Mouse (Mus musculus) lung, postnatal 14 days (tissue): ENCODE measurements at regions not wholly inside any gene's neighbourhood (a gene's known extent, or its start where the extent isn't known, plus 50 kb on each side); places are given as distances from the start of the nearest gene placed in this dataset.

ENCODE experiments used
- DNase-seq: peaks from one replicate; pipeline ENCODE4 v3.0.0; 2021

GRCm38 (mm10) chr14:72219523-72219922 lies 272.1 kb downstream of the Gm9195 start:
- DNase-seq: no peak

GRCm38 (mm10) chr14:72200307-72200706 lies 291.3 kb downstream of the Gm9195 start:
- no peak for DNase-seq

GRCm38 (mm10) chr14:72199900-72200299 lies 291.7 kb downstream of the Gm9195 start:
- no peak for DNase-seq

- DNase-seq: no peak
These were observed 293.7 kb downstream of the Gm9195 start for GRCm38 (mm10) chr14:72197972-72198371.

GRCm38 (mm10) chr14:72187329-72187984 lies 304.2 kb downstream of the Gm9195 start:
- peak; percentile 4 for DNase-seq

- DNase-seq: no peak
These were observed 315.9 kb downstream of the Gm9195 start for GRCm38 (mm10) chr14:72175751-72176150.

GRCm38 (mm10) chr14:72172549-72173405 lies 318.9 kb downstream of the Gm9195 start:
- no peak for DNase-seq

GRCm38 (mm10) chr14:72171777-72172176 lies 319.9 kb downstream of the Gm9195 start:
- DNase-seq: no peak

GRCm38 (mm10) chr14:72158537-72159323 lies 332.9 kb downstream of the Gm9195 start:
- peak; percentile 29 for DNase-seq

- no peak for DNase-seq
These were observed 336.3 kb downstream of the Gm9195 start for GRCm38 (mm10) chr14:72155197-72155907.

- no peak for DNase-seq
These were observed 340.0 kb downstream of the Gm9195 start for GRCm38 (mm10) chr14:72151676-72152075.

- DNase-seq: no peak
These were observed 342.2 kb downstream of the Gm9195 start for GRCm38 (mm10) chr14:72149463-72149862.

GRCm38 (mm10) chr14:72148886-72149285 lies 342.8 kb downstream of the Gm9195 start:
- DNase-seq: no peak

GRCm38 (mm10) chr14:72146381-72146780 lies 345.3 kb downstream of the Gm9195 start:
- no peak for DNase-seq

- DNase-seq: no peak
These were observed 348.7 kb downstream of the Gm9195 start for GRCm38 (mm10) chr14:72142883-72143487.

- DNase-seq: no peak
These were observed 350.5 kb downstream of the Gm9195 start for GRCm38 (mm10) chr14:72141136-72141535.

- no peak for DNase-seq
These were observed 361.5 kb downstream of the Gm9195 start for GRCm38 (mm10) chr14:72130149-72130548.

- DNase-seq: peak; percentile 37
These were observed 369.9 kb downstream of the Gm9195 start for GRCm38 (mm10) chr14:72121786-72122185.

GRCm38 (mm10) chr14:72121006-72121405 lies 370.6 kb downstream of the Gm9195 start:
- no peak for DNase-seq

GRCm38 (mm10) chr14:72116842-72117241 lies 374.8 kb downstream of the Gm9195 start:
- no peak for DNase-seq

GRCm38 (mm10) chr14:72113377-72113993 lies 378.2 kb downstream of the Gm9195 start:
- no peak for DNase-seq

GRCm38 (mm10) chr14:72110689-72111088 lies 380.9 kb downstream of the Gm9195 start:
- DNase-seq: no peak
